Mouse (Mus musculus): ENCODE data around the gene Ccdc82. TPM values are rescaled to one million over a fixed set of nuclear protein-coding genes. Genes with fewer than 3 reads are reported as not detected.
A peak's percentile ranks its signal among the peaks of the same experiment; 100 is the strongest.

The Ccdc82 gene
- polyA plus RNA-seq, 1 experiment from 2014 or later: 16.1 TPM

GRCm38 (mm10) chr9:13307226-13307625 lies 60.5 kb downstream of the Ccdc82 start:
- Histone ChIP-seq H3K27ac (no peak overlapping the region), H3K36me3 (ENCODE audit: inconsistent target) (no peaks in the 10 kb centered on the region), H3K79me2 (ENCODE audit: inconsistent target) (no peaks in the 10 kb centered on the region; the same call in 1 of the 2 replicates), H3K4me3 (ENCODE audit: inconsistent target) (no peak overlapping the region)
- WGBS (ENCODE audit: missing documents): 88% methylated on average over 4 of the region's 4 CpGs

GRCm38 (mm10) chr9:13308718-13309117 lies 62.0 kb downstream of the Ccdc82 start:
- Histone ChIP-seq H3K79me2 (ENCODE audit: inconsistent target) (no peaks in the 10 kb centered on the region; the same call in 1 of the 2 replicates), H3K27ac (no peak overlapping the region), H3K4me3 (ENCODE audit: inconsistent target) (no peak overlapping the region), H3K36me3 (ENCODE audit: inconsistent target) (no peaks in the 10 kb centered on the region)
- WGBS (ENCODE audit: missing documents): 96% methylated on average over 8 of the region's 8 CpGs

- no peaks in the 10 kb centered on the region; the same call in 1 of the 2 replicates for H3K79me2 ChIP-seq (ENCODE audit: inconsistent target)
- no peaks in the 10 kb centered on the region for H3K36me3 ChIP-seq (ENCODE audit: inconsistent target)
- no peak overlapping the region for H3K27ac ChIP-seq
- no peak overlapping the region for H3K4me3 ChIP-seq (ENCODE audit: inconsistent target)
- 91% methylated on average over 7 of the region's 7 CpGs for WGBS (ENCODE audit: missing documents)
Observed at GRCm38 (mm10) chr9:13309807-13310206, 63.1 kb downstream of the Ccdc82 start.

- no peaks in the 10 kb centered on the region for H3K36me3 ChIP-seq (ENCODE audit: inconsistent target)
- WGBS (ENCODE audit: missing documents): 93% methylated on average over 3 of the region's 3 CpGs
- H3K79me2 ChIP-seq (ENCODE audit: inconsistent target): no peaks in the 10 kb centered on the region; the same call in 1 of the 2 replicates
- no peak overlapping the region for H3K27ac ChIP-seq
- no peak overlapping the region for H3K4me3 ChIP-seq (ENCODE audit: inconsistent target)
Observed at GRCm38 (mm10) chr9:13310236-13310635, 63.5 kb downstream of the Ccdc82 start.

GRCm38 (mm10) chr9:13311094-13311493 lies 64.3 kb downstream of the Ccdc82 start:
- no peak overlapping the region for H3K27ac ChIP-seq
- no peaks in the 10 kb centered on the region; the same call in 1 of the 2 replicates for H3K79me2 ChIP-seq (ENCODE audit: inconsistent target)
- H3K36me3 ChIP-seq (ENCODE audit: inconsistent target): no peaks in the 10 kb centered on the region
- 11% methylated on average over 2 of the region's 2 CpGs for WGBS (ENCODE audit: missing documents)
- H3K4me3 ChIP-seq (ENCODE audit: inconsistent target): no peak overlapping the region

GRCm38 (mm10) chr9:13313923-13314322 lies 67.2 kb downstream of the Ccdc82 start:
- H3K27ac ChIP-seq: 0 out of 2 replicates have a peak overlapping the region, but pooled peaks have one; percentile 7
- H3K79me2 ChIP-seq (ENCODE audit: inconsistent target): no peaks in the 10 kb centered on the region
- 92% methylated on average over 2 of the region's 2 CpGs for WGBS (ENCODE audit: missing documents)
- no peaks in the 10 kb centered on the region for H3K36me3 ChIP-seq (ENCODE audit: inconsistent target)
- H3K4me3 ChIP-seq (ENCODE audit: inconsistent target): no peak overlapping the region

DNA sequence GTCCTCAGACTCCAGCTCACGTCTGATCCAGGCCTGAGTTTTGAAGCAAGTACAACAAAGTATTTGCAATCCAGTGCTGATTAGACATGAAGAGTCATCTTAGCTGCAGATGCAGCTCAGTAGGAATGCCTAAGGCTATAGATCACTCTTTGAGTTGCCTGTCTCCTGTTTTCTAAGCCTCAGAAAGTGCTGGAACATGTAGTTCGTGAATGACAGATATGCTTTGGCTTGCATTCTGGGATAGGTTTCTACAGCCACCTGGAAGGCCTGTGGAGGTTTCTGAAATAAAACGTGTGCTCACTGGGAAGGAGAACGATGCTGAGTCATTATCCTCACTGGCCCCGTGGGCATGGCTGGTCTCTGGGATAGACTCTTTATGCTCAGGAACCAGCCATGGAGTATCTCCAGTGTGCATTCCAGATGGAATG lies 67.8 kb downstream of the Ccdc82 start:
- WGBS (ENCODE audit: missing documents): 86% methylated on average over 5 of the region's 5 CpGs
- Histone ChIP-seq H3K4me3 (ENCODE audit: inconsistent target) (no peak overlapping the region), H3K79me2 (ENCODE audit: inconsistent target) (no peaks in the 10 kb centered on the region), H3K27ac (no peak overlapping the region), H3K36me3 (ENCODE audit: inconsistent target) (no peaks in the 10 kb centered on the region)

DNA sequence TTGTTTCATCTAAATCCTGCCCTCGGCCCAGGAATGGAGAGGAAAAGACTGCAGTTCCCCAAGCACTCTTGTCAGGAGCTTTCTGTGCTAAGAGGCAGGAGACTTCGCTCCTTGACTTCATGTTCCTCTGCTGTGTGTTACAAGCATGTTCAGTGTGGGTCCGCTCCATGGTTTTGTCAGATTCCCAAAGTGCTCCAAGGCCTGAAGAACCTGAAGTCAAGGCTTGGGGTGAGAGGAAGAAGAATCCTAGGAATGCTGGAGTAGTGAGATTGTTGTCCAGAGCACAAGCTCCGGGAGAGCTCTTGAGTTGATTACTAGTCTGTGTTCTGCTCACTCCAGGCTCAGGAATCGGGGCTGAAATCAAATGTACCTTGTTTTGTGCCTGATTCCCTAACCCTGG lies 68.6 kb downstream of the Ccdc82 start:
- H3K79me2 ChIP-seq (ENCODE audit: inconsistent target): no peaks in the 10 kb centered on the region
- WGBS (ENCODE audit: missing documents): 97% methylated on average over 5 of the region's 5 CpGs
- no peak overlapping the region for H3K4me3 ChIP-seq (ENCODE audit: inconsistent target)
- H3K36me3 ChIP-seq (ENCODE audit: inconsistent target): no peaks in the 10 kb centered on the region
- no peak overlapping the region for H3K27ac ChIP-seq

DNA sequence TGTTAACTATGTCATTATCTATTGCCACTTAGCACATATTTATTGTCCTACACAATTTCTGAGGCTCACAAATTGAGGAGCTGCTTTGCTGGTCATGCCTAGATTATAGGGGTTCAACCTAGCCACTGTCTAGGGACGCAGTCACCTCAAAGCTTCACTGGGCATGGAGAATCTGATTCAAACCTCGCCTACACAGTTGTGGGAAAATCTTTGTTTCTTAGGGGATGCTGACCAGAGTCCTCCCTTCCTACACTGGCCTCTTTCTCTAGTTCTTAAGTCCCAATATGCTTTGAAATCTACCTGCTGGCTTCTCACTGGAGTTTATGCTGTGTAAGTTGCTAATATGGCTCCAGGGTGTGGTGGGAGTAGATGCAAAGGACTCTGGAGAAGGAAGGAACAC lies 72.8 kb downstream of the Ccdc82 start:
- 90% methylated on average over 2 of the region's 2 CpGs for WGBS (ENCODE audit: missing documents)

GRCm38 (mm10) chr9:13320800-13321364 lies 74.1 kb downstream of the Ccdc82 start:
- no peak overlapping the region for H3K27ac ChIP-seq
- H3K36me3 ChIP-seq (ENCODE audit: inconsistent target): no peaks in the 10 kb centered on the region
- no peak overlapping the region for H3K4me3 ChIP-seq (ENCODE audit: inconsistent target)
- no peaks in the 10 kb centered on the region for H3K79me2 ChIP-seq (ENCODE audit: inconsistent target)
- WGBS (ENCODE audit: missing documents): 89% methylated on average over 5 of the region's 5 CpGs

More for the DNA sequence above, 72.8 kb downstream of the Ccdc82 start:
- Histone ChIP-seq H3K79me2 (ENCODE audit: inconsistent target) (no peaks in the 10 kb centered on the region), H3K36me3 (ENCODE audit: inconsistent target) (no peaks in the 10 kb centered on the region), H3K27ac (no peak overlapping the region), H3K4me3 (ENCODE audit: inconsistent target) (no peak overlapping the region)

DNA sequence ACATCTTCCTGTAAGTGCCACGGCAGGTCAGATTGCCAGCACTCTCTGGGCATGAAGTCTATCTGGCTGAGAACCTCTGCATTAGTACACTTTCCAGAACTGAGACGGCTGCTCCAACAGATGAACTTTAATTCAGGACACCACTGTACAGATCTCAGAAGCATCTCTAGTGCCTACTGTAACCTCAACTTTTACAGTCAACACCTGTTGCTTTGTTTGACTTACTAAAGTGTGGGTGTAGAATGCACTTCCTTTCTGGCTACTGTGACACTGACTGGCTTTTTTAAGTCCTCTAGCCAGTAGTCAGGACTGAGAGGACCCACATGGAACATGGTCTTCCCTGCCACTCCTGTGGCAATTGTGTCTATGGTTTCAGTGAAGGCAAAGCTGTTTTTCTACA lies 76.3 kb downstream of the Ccdc82 start:
- 62% methylated on average over 2 of the region's 2 CpGs for WGBS (ENCODE audit: missing documents)
- H3K4me3 ChIP-seq (ENCODE audit: inconsistent target): no peak overlapping the region
- H3K36me3 ChIP-seq (ENCODE audit: inconsistent target): no peaks in the 10 kb centered on the region
- no peak overlapping the region for H3K27ac ChIP-seq
- no peaks in the 10 kb centered on the region for H3K79me2 ChIP-seq (ENCODE audit: inconsistent target)

DNA sequence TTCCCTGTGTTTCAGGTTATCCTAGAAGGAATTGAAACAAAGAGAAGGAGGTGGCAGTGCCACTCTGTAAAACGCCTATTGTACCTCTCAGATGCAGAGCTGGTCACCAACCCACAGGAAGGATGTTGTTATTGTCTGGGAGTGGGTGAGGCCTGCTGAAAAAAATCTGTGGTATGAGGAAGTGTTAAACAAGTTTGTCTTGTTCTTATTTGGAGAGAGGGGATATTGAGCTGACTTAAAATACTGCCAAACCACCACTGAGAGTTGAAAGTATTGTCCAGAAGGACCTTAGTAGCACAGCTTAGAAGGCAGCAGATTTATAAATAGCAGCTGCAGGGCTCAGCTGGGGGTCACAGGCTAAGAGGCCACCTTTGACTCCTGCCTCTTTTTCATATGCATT lies 76.9 kb downstream of the Ccdc82 start:
- H3K4me3 ChIP-seq (ENCODE audit: inconsistent target): no peak overlapping the region
- H3K36me3 ChIP-seq (ENCODE audit: inconsistent target): no peaks in the 10 kb centered on the region
- no peak overlapping the region for H3K27ac ChIP-seq
- WGBS (ENCODE audit: missing documents): 25% methylated on average over 1 of the region's 1 CpGs
- H3K79me2 ChIP-seq (ENCODE audit: inconsistent target): no peaks in the 10 kb centered on the region

Other genes with a start within 250 kb of the Ccdc82 start
- gene Jrkl, start 1.1 kb upstream of the Ccdc82 start, polyA plus RNA-seq (2018): 8.7 to 9.1 TPM (median 8.7 TPM) in 3 replicates
- 6.0 to 7.7 TPM (median 6.7 TPM) in 3 replicates for gene Maml2, start 51.0 kb downstream of the Ccdc82 start, polyA plus RNA-seq (2018)
- not detected in 3 replicates for gene Gm17571, start 199.8 kb downstream of the Ccdc82 start, polyA plus RNA-seq (2018)

All from macrophage (primary cell).